Comparison of ENCODE assay signal across 8 mouse cellular contexts in genomic region chr11:120046553-120047191, GRCm38 (mm10). TPM values are rescaled to one million over a fixed set of nuclear protein-coding genes. Genes with fewer than 3 reads are reported as not detected.
DNase-seq lines count a peak whose midpoint lies in the region; ATAC-seq and TF ChIP-seq lines count a peak whose summit lies in the region.

TSS of gene Aatk (minus strand) at chr11:120047167.

- ATAC-seq in kidney, postnatal 0 days (replicated peaks; ENCODE audit: low FRiP score, low read depth): no peak
- ATAC-seq in embryonic facial prominence, embryonic 15.5 days (ENCODE audit: insufficient number of reproducible peaks, low FRiP score, low TSS enrichment, low read depth): no peak
- 0 out of 2 replicates have a peak, but pooled peaks have one; percentile 5 for ATAC-seq in midbrain, embryonic 14.5 days (ENCODE audit: low FRiP score, low TSS enrichment)
- ATAC-seq in CD4-positive, CD25-positive, alpha-beta regulatory T cell, adult 4 months: no peak

- H3K36me3 ChIP-seq in kidney, postnatal 0 days (ENCODE audit: insufficient read depth, low read length): no peaks in the 10 kb centered on the region
- no peaks in the 10 kb centered on the region for H3K36me3 ChIP-seq in embryonic facial prominence, embryonic 15.5 days
- H3K36me3 ChIP-seq in midbrain, embryonic 14.5 days (ENCODE audit: control insufficient read depth, insufficient read depth, low read length): no peaks in the 10 kb centered on the region

- peak within 1 kb of the TSS; percentile 8; the same call in 1 of the 2 replicates for H3K27ac ChIP-seq in kidney, postnatal 0 days
- H3K27ac ChIP-seq in embryonic facial prominence, embryonic 15.5 days (replicated peaks): no peak within 1 kb of the TSS
- peak within 1 kb of the TSS; percentile 89 for H3K27ac ChIP-seq in midbrain, embryonic 14.5 days (replicated peaks; ENCODE audit: low read depth, low read length)

- no peak for TF ChIP-seq CTCF in kidney, postnatal 0 days (IDR thresholded peaks at IDR 0.05; ENCODE audit: low read depth)

- no peak for DNase-seq in kidney, postnatal 0 days (ENCODE audit: low spot score)
- no peak for DNase-seq in kidney, postnatal 14 days
- DNase-seq in adrenal gland, postnatal 10 days: peak; percentile 44
- peak; percentile 59 to 60 for DNase-seq in layer of hippocampus, postnatal 10 days (ENCODE audit: low spot score in 2 of 2)
- peak; percentile 77 for DNase-seq in midbrain, embryonic 14.5 days
- no peak for DNase-seq in thymus, postnatal 14 days

- H3K9ac ChIP-seq in kidney, postnatal 0 days (ENCODE audit: low read depth, low read length): peak within 1 kb of the TSS; percentile 65
- H3K9ac ChIP-seq in embryonic facial prominence, embryonic 15.5 days: peak within 1 kb of the TSS; percentile 44
- peak within 1 kb of the TSS; percentile 94 for H3K9ac ChIP-seq in midbrain, embryonic 14.5 days (replicated peaks; ENCODE audit: low read length)

- WGBS in kidney, postnatal 0 days: 3% methylated on average over 49 of the region's 63 CpGs
- under 1% methylated on average over 42 of the region's 63 CpGs for WGBS in embryonic facial prominence, embryonic 15.5 days
- WGBS in midbrain, embryonic 14.5 days: under 1% methylated on average over 61 of the region's 63 CpGs

- peaks cover 12% of the 10 kb centered on the region; the same call in 1 of the 2 replicates for H3K27me3 ChIP-seq in kidney, postnatal 0 days (ENCODE audit: insufficient read depth, low read length)
- peaks cover 22% of the 10 kb centered on the region for H3K27me3 ChIP-seq in embryonic facial prominence, embryonic 15.5 days
- H3K27me3 ChIP-seq in midbrain, embryonic 14.5 days (ENCODE audit: control insufficient read depth, insufficient read depth, low read length): no peaks in the 10 kb centered on the region; the same call in 1 of the 2 replicates

- no peaks in the 10 kb centered on the region for H3K9me3 ChIP-seq in kidney, postnatal 0 days (replicated peaks; ENCODE audit: low read length)
- no peaks in the 10 kb centered on the region for H3K9me3 ChIP-seq in embryonic facial prominence, embryonic 15.5 days (replicated peaks)
- H3K9me3 ChIP-seq in midbrain, embryonic 14.5 days (ENCODE audit: control insufficient read depth, low read length): no peaks in the 10 kb centered on the region

- peak within 1 kb of the TSS; percentile 50 for H3K4me3 ChIP-seq in kidney, postnatal 0 days (replicated peaks; ENCODE audit: low read depth, low read length)
- peak within 1 kb of the TSS; percentile 62 for H3K4me3 ChIP-seq in embryonic facial prominence, embryonic 15.5 days (replicated peaks)
- peak within 1 kb of the TSS; percentile 68 for H3K4me3 ChIP-seq in midbrain, embryonic 14.5 days (replicated peaks; ENCODE audit: low read depth, low read length)

- H3K4me2 ChIP-seq in kidney, postnatal 0 days (ENCODE audit: low read length): peak within 1 kb of the TSS; percentile 96
- peak within 1 kb of the TSS; percentile 96 for H3K4me2 ChIP-seq in embryonic facial prominence, embryonic 15.5 days (replicated peaks)
- peak within 1 kb of the TSS; percentile 89 for H3K4me2 ChIP-seq in midbrain, embryonic 14.5 days (ENCODE audit: low read length)

- peaks cover 22% of the 10 kb centered on the region for H3K4me1 ChIP-seq in kidney, postnatal 0 days (replicated peaks; ENCODE audit: insufficient read depth, low read length)
- peaks cover 43% of the 10 kb centered on the region for H3K4me1 ChIP-seq in embryonic facial prominence, embryonic 15.5 days
- peaks cover 37% of the 10 kb centered on the region for H3K4me1 ChIP-seq in midbrain, embryonic 14.5 days (ENCODE audit: control insufficient read depth, insufficient read depth, low read length)

RNA-seq across cellular contexts. Expression of gene Aatk, which starts in this region (rescaled TPM):
- 1.4 TPM in 2 replicates for polyA plus RNA-seq in kidney, postnatal 0 days (2015; fragmentation: Nextera tagmentation; extraction: Ambion mirVana)
- 10 to 100 TPM; 16.3 to 23.5 TPM for total RNA-seq in adrenal gland, postnatal 10 days (2021)
- polyA plus RNA-seq in embryonic facial prominence, embryonic 15.5 days (2015; fragmentation: Nextera tagmentation; extraction: Ambion mirVana): 7.5 and 7.8 TPM in 2 replicates
- total RNA-seq in layer of hippocampus, postnatal 10 days (2021): 100 to 1,000 TPM; 136 to 148 TPM
- 34.6 and 36.1 TPM in 2 replicates for polyA plus RNA-seq in midbrain, embryonic 14.5 days (2014; fragmentation: Nextera tagmentation; extraction: Ambion mirVana)
- polyA plus RNA-seq in CD4-positive, CD25-positive, alpha-beta regulatory T cell, adult 4 months (2017; shearing (Covaris generic)): not detected

Comparison
In these comparisons a context has a peak if more than half of its experiments do, and no peak if none do; other contexts are left out.
1. RNA of gene Aatk (total RNA-seq): 136 to 148 TPM in layer of hippocampus, postnatal 10 days; 16.3 to 23.5 TPM in adrenal gland, postnatal 10 days; every median in the first group is over 4 times any median in the second.
2. DNase-seq: peak in adrenal gland, postnatal 10 days (single experiment), layer of hippocampus, postnatal 10 days (2 of 2) and midbrain, embryonic 14.5 days (single experiment); none in kidney, postnatal 0 days (single experiment), kidney, postnatal 14 days (single experiment) and thymus, postnatal 14 days (single experiment).
3. H3K9ac ChIP-seq: peak in every context shown above with its lines; median percentile 94 in midbrain, embryonic 14.5 days; 65 in kidney, postnatal 0 days; 44 in embryonic facial prominence, embryonic 15.5 days.
4. Peak in every context shown above with its lines, with median percentiles within 50 percentile points of each other: H3K4me2 ChIP-seq and H3K4me3 ChIP-seq.